Mouse (Mus musculus) central nervous system, embryonic 18 days (tissue): ENCODE data around the gene Gm7982. TPM values are rescaled to one million over a fixed set of nuclear protein-coding genes. Genes with fewer than 3 reads are reported as not detected.

Experiments
- polyA plus RNA-seq: library from polyadenylated mRNA; depleted of rRNA; stranded (reverse); fragments of >200 nt; gene quantifications from 2 replicates; pipeline ENCODE4 v1.2.3, GENCODE M21; 2012; rRNA removed

Gene Gm7982
- not detected in 2 replicates for polyA plus RNA-seq

DNA sequence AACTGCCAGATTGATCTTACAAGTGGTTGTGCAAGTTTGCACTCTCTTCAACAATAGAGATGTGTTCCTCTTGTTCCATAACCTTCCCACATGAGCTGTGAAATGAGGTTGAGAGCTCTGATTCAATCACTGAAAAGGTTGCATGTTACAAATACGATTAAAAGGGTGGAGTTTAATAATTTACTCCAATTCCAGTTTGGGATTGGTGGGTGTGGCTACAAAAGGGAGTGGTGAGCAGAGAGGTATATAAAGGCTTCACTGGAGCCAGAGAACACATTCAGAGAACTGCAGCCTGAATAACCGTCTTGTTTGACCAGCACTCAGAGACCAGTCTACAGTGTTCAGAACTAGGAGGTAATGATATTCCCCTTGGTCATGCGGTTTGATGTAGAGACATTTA lies at the start of gene Gm7982:
Gene Gm7982 (plus strand): TSS at position 301 of the 400 bp plus-strand sequence.

DNA sequence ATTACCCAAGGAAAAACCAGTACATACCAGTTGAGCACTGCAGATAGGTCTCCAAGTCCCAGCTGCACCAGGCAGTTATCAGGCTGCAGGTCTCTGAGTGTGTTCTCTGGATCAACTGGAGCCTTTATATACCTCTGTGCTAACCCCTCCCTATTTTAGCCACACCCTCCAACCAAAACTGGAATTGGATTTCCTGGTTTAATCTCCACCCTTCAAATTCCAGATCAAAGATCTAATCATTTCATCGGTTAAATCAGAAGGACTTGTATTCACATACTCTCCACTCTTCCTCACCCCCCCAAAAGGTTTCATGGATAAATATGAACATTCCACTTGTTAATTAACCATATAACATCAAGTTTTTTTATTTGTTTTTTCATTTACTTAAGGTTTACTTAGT lies 5.7 kb upstream of the Gm7982 start, which contains the start of gene Gm7978:
Gene Gm7978 (minus strand): TSS at position 101 of the 400 bp plus-strand sequence.

DNA sequence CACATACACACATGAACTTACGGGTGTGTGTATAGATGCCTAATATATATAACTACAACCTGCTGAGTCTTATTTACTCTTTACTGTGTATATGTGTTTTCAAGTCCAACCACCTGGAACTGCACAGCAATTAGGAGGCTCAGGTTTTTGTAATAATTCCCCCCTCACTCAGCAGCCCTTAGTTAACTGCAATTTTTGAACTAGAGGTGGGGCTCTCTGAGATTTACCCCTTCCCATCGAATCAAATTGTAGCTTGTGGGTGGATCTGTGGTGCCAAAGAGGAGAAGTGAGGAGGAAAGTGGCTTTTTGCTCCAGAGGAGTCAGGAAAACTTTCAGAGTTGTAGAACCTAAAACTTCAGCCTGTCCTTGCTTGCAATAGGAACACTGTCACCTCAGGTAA lies 33.9 kb downstream of the Gm7982 start, which contains the start of gene E330014E10Rik:
Gene E330014E10Rik (plus strand): TSS at position 301 of the 400 bp plus-strand sequence.

Other genes starting within 250 kb of the Gm7982 start
- gene Gm3286, start 231.3 kb upstream of the Gm7982 start, polyA plus RNA-seq, result not detected in 2 replicates
- not detected in 2 replicates for gene Gm7971, start 147.1 kb upstream of the Gm7982 start, polyA plus RNA-seq
- not detected in 2 replicates for gene Gm7978, start 5.8 kb upstream of the Gm7982 start, polyA plus RNA-seq
- not detected in 2 replicates for gene E330014E10Rik, start 34.0 kb downstream of the Gm7982 start, polyA plus RNA-seq
- gene Cxcl13, start 214.9 kb downstream of the Gm7982 start, polyA plus RNA-seq, result 0.21 and 0.25 TPM in 2 replicates